Mouse (Mus musculus): ENCODE measurements around the gene Olfr1066.

DNA sequence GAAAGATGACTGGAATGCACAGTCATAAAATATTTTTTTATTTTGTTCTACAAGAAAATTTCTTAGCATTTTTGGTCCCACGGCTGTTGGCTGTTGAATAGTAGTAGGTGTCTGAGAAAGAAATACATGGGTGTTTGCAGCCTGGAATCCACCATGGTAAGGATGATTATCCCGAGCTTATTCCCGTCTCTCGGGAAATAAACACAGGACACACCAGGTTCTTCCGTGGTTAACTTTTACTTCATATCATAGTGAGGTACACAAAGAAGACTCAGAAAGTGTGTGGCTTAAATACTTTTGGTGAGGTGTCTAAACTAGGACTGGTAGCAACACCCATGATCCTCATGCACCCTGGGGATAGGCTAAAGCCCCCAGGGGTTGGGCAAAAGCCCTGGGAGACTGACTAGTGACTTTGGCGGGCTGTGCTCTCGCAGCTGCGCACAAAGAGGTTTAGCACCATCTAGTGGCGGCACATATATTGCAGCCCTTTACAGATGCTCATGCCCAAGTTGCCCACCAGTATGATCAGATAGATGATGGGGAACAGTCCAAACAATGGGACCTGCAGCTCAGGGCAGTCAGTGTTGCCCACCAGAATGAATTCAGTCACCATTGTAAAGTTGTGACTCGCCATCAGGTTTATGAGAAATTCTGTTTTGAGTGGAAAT is 8.5 kb upstream of the Olfr1066 start:
- TF ChIP-seq POLR2A (IDR thresholded peaks at IDR 0.05; ENCODE audit: borderline replicate concordance, extremely low read depth, insufficient read depth, insufficient read length, poor library complexity, severe bottlenecking), result no peak
- TF ChIP-seq CTCF (IDR thresholded peaks at IDR 0.05; ENCODE audit: borderline replicate concordance, extremely low read depth, insufficient read depth, insufficient read length), result peak; percentile 70
